Mouse (Mus musculus): ENCODE data around the gene Nsl1.
"Not testable (repeated sequence)": the region's sequence is repeated elsewhere in the genome, so short reads cannot be mapped to it uniquely, and the experiment has no call there.

Nsl1 gene

DNA sequence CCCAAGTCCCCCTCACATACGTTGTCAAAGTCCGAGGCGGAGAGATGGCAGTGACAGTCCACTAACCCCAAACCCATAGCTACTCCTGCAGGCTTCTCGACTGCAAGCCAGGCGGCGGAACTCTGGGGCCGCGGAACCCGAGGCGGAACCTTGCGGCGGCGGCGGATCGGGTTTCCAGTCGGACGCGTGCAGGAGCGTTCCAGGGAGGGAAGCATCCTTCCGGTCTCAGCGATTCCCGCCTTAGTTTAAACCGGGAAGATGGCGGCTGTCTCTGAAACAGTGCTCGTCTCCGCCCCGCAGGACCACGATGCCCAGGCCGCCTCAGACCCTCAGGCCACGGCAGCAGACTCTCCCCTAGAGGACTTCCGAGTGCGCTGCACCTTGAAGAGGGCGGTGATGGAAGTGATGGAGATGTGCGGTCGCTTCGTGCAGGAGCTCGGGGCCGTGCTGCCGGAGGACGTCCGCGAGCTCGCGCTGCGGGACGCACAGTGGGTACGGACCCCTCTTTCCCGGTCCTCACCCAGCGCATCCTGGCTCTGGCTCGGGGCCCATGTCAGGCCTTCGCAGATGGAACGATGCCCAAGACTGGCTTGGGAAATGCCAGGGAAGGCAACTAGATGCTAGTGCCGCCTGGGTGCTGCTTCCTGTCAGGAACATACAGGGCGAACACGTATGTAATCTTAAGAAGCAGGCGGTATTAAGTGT lies at the start of gene Nsl1, which contains the start of gene Tatdn3:
Gene Nsl1 (plus strand): TSS at position 232 of the 705 bp plus-strand sequence.
Gene Tatdn3 (minus strand): TSS at position 152 of the 705 bp plus-strand sequence.
- DNase-seq (ENCODE audit: low spot score in 2 of 2), result peak; percentile 97

GRCm38 (mm10) chr1:191014271-191014670 lies 48.5 kb upstream of the Nsl1 start:
- DNase-seq (ENCODE audit: low spot score in 2 of 2), result no peak

GRCm38 (mm10) chr1:191019803-191020202 lies 43.0 kb upstream of the Nsl1 start:
- DNase-seq (ENCODE audit: low spot score in 2 of 2), result no peak

DNA sequence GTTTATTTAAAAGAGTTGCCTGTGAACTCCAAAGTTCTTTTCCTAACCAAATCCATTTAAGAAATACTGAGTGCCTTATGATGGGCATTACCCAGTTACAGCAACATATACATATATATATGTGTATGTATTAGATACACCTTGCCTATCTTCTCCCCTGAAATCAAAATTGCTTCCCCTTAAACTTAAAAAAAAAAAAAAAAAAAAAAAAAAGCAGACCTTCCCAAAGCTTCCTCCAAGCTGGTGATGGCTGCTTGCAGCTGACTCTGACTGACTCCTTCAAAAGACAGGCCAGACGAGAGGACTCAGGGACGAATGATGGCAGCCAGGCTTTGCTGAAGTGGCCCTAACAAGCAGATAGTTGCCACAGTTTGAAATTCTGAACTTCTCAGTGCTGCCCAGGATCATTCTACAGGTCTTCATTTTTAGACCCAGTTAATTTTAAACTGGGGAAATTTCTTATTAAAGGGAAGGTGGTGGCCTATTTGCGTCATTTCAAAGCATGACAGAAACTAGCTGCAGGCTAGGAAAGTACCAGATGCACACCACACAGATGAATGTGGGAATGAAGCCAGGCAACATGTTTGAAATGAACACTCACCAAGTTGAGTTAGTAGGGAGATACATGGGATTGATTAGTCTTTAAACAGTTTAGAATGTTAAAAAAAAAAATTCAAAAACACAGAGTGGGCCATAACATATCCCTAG lies 42.4 kb upstream of the Nsl1 start:
- no peak for DNase-seq (ENCODE audit: low spot score in 2 of 2)

- no peak for DNase-seq (ENCODE audit: low spot score in 2 of 2)
Observed at GRCm38 (mm10) chr1:191021016-191021415, 41.8 kb upstream of the Nsl1 start.

GRCm38 (mm10) chr1:191023140-191023539 lies 39.7 kb upstream of the Nsl1 start:
- no peak for DNase-seq (ENCODE audit: low spot score in 2 of 2)

- DNase-seq (ENCODE audit: low spot score in 2 of 2), result not testable (repeated sequence)
Observed at GRCm38 (mm10) chr1:191023806-191024205, 39.0 kb upstream of the Nsl1 start.

DNA sequence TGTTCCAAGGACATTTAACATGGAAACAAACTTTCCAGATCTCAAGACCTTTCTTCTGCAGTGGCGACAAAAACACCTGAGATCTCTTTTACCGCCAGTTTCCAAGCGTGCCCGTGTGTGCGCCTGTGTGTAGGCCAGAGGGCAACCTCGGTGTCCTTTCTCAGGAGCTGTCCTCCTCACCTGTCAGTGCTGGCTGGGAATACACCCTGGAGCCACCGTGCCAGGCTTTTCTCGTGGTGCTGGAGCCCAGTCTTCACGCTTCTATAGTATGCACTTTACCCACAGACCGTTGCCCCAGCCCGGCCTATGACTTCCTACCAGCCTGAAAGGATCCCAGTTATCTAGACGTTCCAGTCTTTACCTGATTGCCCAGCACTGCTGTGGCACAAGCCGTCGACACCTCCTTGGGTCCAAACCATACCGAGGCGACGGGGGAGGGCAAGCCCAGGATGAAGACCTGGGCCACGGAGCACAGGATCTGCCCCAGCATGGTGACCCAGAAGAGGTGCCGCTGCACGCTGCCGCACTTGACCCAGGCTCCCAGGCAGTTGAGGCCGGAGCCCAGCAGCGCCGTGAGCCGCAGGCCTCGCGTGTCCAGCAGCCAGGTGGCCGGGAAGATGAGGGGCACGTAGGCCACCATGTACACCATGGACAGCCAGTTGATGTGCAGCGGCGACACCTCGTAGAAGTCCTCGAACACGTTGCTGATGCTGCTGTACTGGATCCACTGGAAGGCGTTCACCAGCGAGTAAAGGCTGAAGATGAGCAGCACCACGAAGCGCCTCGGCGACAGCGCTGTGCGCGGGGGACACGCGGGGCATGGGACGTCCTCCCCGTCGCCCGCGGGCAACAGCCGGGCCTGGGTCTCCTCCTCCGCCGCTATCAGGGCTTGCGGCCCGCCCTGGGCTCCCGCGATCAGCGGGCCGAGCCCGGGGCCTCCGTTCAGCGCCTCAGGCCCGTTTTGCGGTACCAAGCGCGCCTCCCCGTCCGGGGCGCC lies 37.5 kb upstream of the Nsl1 start:
- peak in 1 of 2 experiments; percentile 31 for DNase-seq (ENCODE audit: low spot score in 2 of 2)

GRCm38 (mm10) chr1:191026021-191026713 lies 36.6 kb upstream of the Nsl1 start, which contains the start of gene Flvcr1:
Flvcr1 (minus strand) TSS chr1:191026158.
- peak; percentile 95 to 98 for DNase-seq (ENCODE audit: low spot score in 2 of 2)

DNA sequence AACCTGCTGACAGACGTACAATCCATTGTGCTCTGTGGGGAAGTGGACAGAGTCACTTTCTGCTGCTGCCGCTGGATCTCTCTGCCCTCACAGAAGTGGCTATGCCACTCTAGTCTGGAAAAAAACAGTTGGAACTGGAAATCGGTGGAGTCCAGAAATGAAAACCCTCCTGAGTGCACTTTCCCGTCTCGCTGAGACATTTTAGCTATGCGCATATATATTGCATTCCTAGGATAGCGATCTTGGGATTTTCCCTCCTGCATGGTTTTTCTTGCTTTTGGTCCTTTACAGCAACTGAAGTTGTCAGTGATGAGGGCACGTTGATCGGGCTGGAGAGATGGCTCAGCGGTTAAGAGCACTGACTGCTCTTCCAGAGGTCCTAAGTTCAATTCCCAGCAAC lies 32.6 kb upstream of the Nsl1 start:
- no peak for DNase-seq (ENCODE audit: low spot score in 2 of 2)

DNA sequence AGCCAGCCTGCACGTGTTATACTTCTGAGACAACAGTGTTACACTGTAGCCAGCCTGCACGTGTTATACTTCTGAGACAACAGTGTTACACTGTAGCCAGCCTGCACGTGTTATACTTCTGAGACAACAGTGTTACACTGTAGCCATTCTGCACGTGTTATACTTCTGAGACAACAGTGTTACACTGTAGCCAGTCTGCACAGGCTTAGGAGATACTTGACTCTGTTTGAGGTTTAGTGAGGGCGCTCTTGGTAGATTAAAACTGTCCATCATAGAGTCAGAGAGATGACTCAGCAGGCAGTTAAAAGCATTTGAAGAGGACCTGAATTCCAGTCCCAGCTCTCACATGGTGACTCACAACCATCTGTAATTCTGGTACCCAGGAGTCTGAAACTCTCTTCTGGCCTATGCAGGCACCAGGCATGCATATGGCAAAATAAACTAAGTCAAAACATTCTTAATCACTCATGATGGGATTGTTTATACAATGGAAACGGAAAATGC lies 31.8 kb upstream of the Nsl1 start:
- DNase-seq (ENCODE audit: low spot score in 2 of 2), result not testable (repeated sequence)

DNA sequence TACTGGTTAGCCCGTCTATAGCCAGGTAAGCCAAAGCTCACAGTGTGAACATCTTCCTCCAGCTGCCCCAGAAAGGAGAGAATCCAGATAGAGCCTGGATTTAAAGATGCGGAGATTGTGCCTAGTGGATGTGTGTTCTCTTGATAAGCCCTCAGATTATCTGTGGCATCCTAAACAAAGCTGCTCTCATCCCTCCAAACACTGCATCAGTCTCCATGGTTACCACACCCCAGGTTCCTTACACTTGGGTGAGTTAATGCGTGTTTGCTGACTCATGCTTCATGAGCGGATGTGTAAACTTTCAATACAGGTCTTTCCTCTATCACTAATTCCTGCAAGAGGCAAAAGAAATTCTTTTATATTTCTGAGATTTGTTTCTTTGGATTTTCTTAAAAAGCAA lies 27.2 kb upstream of the Nsl1 start:
- peak in 1 of 2 experiments; percentile 18 for DNase-seq (ENCODE audit: low spot score in 2 of 2)

GRCm38 (mm10) chr1:191036554-191037334 lies 26.1 kb upstream of the Nsl1 start, which contains the start of gene Spata45:
Spata45 (plus strand) TSS chr1:191036639.
- no peak for DNase-seq (ENCODE audit: low spot score in 2 of 2)

- no peak for DNase-seq (ENCODE audit: low spot score in 2 of 2)
Observed at GRCm38 (mm10) chr1:191037999-191038398, 24.8 kb upstream of the Nsl1 start.

- DNase-seq (ENCODE audit: low spot score in 2 of 2), result no peak
Observed at GRCm38 (mm10) chr1:191041352-191041751, 21.5 kb upstream of the Nsl1 start.

GRCm38 (mm10) chr1:191042106-191042505 lies 20.7 kb upstream of the Nsl1 start:
- no peak for DNase-seq (ENCODE audit: low spot score in 2 of 2)

GRCm38 (mm10) chr1:191042688-191043087 lies 20.1 kb upstream of the Nsl1 start:
- no peak for DNase-seq (ENCODE audit: low spot score in 2 of 2)

DNA sequence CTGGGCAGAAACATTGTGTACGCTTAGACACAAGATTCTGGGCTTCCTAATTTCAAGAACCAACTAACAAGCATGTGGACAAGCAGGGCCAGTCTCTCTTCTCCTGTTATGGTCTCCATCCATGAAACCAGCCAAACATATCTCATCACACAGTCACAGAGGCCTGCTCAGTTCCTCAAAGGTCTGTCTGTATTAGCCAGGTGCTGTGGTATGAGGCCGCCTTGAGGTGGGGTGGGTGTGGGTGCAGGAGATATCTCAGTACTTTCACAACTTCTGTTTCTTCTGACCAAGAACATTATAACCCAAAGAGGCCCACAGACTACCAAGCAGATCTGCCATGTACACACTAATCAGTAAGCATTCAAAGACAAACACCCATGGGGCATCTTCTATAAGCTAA lies 17.5 kb upstream of the Nsl1 start:
- DNase-seq (ENCODE audit: low spot score in 2 of 2), result no peak

DNA sequence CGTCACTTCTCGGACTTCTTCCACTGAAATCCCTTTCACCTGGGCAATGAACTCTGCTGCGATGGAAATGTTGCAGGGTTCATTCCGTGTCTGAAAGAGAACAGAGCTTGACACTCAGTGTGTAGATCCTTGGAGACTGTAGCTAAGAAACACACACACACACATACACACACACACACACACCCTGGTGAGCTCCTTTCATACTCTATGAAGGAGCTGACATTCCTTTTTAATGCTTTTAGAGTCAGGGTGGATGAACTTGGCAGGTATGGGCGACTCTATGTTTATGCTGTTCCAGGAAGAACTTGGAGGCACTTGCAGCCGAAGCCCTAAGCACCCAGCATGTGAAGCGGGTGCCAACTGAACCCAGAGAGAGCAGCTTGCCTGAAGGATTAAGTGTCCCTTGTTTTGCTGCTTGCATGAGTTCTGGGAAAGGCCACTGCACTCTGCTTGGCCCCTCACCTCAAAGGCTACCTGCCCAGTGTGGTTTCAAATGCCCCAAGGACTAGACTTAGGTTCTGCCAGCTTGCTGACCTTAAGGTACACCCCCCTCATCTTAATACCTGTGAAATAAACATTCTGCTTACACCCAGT lies 16.5 kb upstream of the Nsl1 start:
- DNase-seq (ENCODE audit: low spot score in 2 of 2), result no peak

DNA sequence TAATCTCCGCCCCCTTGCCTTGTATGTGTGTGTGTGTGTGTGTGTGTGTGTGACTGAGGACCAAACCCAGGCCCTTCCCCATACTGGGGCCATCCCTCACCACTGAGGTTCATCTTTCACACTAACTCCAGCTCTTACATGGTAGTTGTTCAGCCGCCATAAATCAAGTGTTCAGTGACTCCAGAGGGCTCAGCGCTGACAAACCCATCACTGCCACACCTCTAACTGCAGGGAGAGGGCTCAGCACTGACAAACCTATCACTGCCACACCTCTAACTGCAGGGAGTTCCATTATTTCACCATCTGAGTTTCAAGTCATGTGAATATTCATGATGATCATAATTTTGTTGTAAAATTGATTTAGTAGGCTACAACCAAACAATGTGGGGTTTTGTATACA lies 9.3 kb upstream of the Nsl1 start:
- no peak for DNase-seq (ENCODE audit: low spot score in 2 of 2)

Data from cerebellum, postnatal 4 days (tissue).